In the genomic region with DNA sequence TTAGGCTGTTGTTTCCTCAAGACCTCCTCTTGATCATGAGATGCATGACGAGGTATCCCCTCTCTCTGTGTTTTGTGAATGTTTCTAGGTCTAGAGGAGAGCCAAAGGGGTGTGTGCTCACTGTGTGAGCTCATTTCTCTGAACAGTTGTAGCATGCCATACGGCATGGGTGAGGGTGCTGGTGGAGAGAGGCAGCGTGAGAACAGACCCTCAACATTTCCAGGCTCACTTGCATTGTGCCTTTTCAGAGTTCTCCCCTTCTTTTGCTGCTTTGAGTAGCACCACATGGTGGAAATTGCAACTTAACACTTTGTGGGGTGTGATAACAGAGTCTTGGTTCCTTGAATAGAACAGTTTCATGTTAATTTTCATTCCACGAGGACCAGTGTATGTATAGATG, we compare ENCODE assay signal across 6 mouse cellular contexts.
"Had no signal": no experiment of that assay in that cellular context is flagged by ENCODE, and none has a peak within 500 bp of the region (broad histone marks: within the 10 kb centered on the region; RNA-seq: fewer than 3 reads in every experiment).

No protein-coding gene starts in this region.

- DNase-seq: kidney, adult 11 months; kidney, adult 9 months; kidney, postnatal 36 days; left cerebral cortex, postnatal 4 days; lung, adult 18-20 months had no signal

- ATAC-seq: midbrain, embryonic 13.5 days had no signal
